Mouse (Mus musculus): Measurements from ENCODE around the gene Hmgn2. TPM values are rescaled to one million over a fixed set of nuclear protein-coding genes. Genes with fewer than 3 reads are reported as not detected.
A peak's percentile ranks its signal among the peaks of the same experiment; 100 is the strongest.
"Not testable (repeated sequence)": the region's sequence is repeated elsewhere in the genome, so short reads cannot be mapped to it uniquely, and the experiment has no call there.

Gene Hmgn2
- polyA plus RNA-seq, 1 experiment from 2014 or later = 1,526 TPM

- Histone ChIP-seq H3K4me2 (no peak overlapping the region), H3K9me3 (no peaks in the 10 kb centered on the region), H3K27ac (replicated peaks) (no peak overlapping the region), H3K36me3 (peaks cover 8% of the 10 kb centered on the region), H3K9ac (no peak overlapping the region), H3K27me3 (replicated peaks) (no peaks in the 10 kb centered on the region), H3K4me3 (no peak overlapping the region), H3K4me1 (peaks cover 30% of the 10 kb centered on the region)
- ATAC-seq (ENCODE audit: extremely low read depth, insufficient number of reproducible peaks, low FRiP score, low TSS enrichment) = no peak
- 61% methylated on average over 4 of the region's 4 CpGs for WGBS
Observed at GRCm38 (mm10) chr4:134002246-134002645, 33.8 kb upstream of the Hmgn2 start.

- no peaks in the 10 kb centered on the region for H3K27me3 ChIP-seq (replicated peaks)
- no peak overlapping the region for H3K9ac ChIP-seq
- no peak overlapping the region for H3K27ac ChIP-seq (replicated peaks)
- no peak for ATAC-seq (ENCODE audit: extremely low read depth, insufficient number of reproducible peaks, low FRiP score, low TSS enrichment)
- no peaks in the 10 kb centered on the region for H3K9me3 ChIP-seq
- H3K4me3 ChIP-seq = no peak overlapping the region
- 47% methylated on average over 10 of the region's 10 CpGs for WGBS
- H3K4me2 ChIP-seq = peak overlapping the region; percentile 93; the same call in 1 of the 2 replicates
- H3K36me3 ChIP-seq = peaks cover 9% of the 10 kb centered on the region
- H3K4me1 ChIP-seq = peaks cover 30% of the 10 kb centered on the region
Observed at GRCm38 (mm10) chr4:134001710-134002109, 33.3 kb upstream of the Hmgn2 start.

- peak within 1 kb of the TSS; percentile 93 for H3K4me2 ChIP-seq
Observed at GRCm38 (mm10) chr4:134000466-134001438, 32.3 kb upstream of the Hmgn2 start, which contains the start of gene Dhdds. Gene Dhdds (minus strand): TSS chr4:134000918.

GRCm38 (mm10) chr4:133994697-133995096 is 26.2 kb upstream of the Hmgn2 start:
- H3K9ac ChIP-seq = no peak overlapping the region
- peaks cover 3% of the 10 kb centered on the region for H3K4me1 ChIP-seq
- no peak overlapping the region for H3K27ac ChIP-seq (replicated peaks)
- H3K4me2 ChIP-seq = no peak overlapping the region
- 88% methylated on average over 8 of the region's 8 CpGs for WGBS
- no peaks in the 10 kb centered on the region for H3K27me3 ChIP-seq (replicated peaks)
- no peak overlapping the region for H3K4me3 ChIP-seq
- peaks cover 78% of the 10 kb centered on the region for H3K36me3 ChIP-seq
- no peaks in the 10 kb centered on the region for H3K9me3 ChIP-seq
- no peak for ATAC-seq (ENCODE audit: extremely low read depth, insufficient number of reproducible peaks, low FRiP score, low TSS enrichment)

More at GRCm38 (mm10) chr4:134000466-134001438, 32.3 kb upstream of the Hmgn2 start, which contains the start of gene Dhdds:
- 1% methylated on average over 49 of the region's 49 CpGs for WGBS
- Histone ChIP-seq H3K9me3 (no peaks in the 10 kb centered on the region), H3K36me3 (peaks cover 19% of the 10 kb centered on the region), H3K9ac (peak within 1 kb of the TSS; percentile 89), H3K4me1 (peaks cover 24% of the 10 kb centered on the region), H3K27me3 (replicated peaks) (no peaks in the 10 kb centered on the region), H3K27ac (replicated peaks) (peak within 1 kb of the TSS; percentile 64), H3K4me3 (peak within 1 kb of the TSS; percentile 85)
- ATAC-seq (ENCODE audit: extremely low read depth, insufficient number of reproducible peaks, low FRiP score, low TSS enrichment) = peak; percentile 99

GRCm38 (mm10) chr4:133991087-133991660 is 22.7 kb upstream of the Hmgn2 start:
- Histone ChIP-seq H3K4me2 (no peak overlapping the region), H3K36me3 (peaks cover 96% of the 10 kb centered on the region), H3K4me3 (no peak overlapping the region), H3K9me3 (no peaks in the 10 kb centered on the region), H3K4me1 (no peaks in the 10 kb centered on the region), H3K9ac (no peak overlapping the region), H3K27ac (replicated peaks) (no peak overlapping the region), H3K27me3 (replicated peaks) (no peaks in the 10 kb centered on the region)
- no peak for ATAC-seq (ENCODE audit: extremely low read depth, insufficient number of reproducible peaks, low FRiP score, low TSS enrichment)
- WGBS = 87% methylated on average over 13 of the region's 13 CpGs

GRCm38 (mm10) chr4:133990035-133990434 is 21.6 kb upstream of the Hmgn2 start:
- Histone ChIP-seq H3K36me3 (peaks cover 94% of the 10 kb centered on the region), H3K9ac (no peak overlapping the region), H3K4me2 (no peak overlapping the region), H3K4me3 (no peak overlapping the region), H3K4me1 (no peaks in the 10 kb centered on the region), H3K27me3 (replicated peaks) (no peaks in the 10 kb centered on the region), H3K9me3 (no peaks in the 10 kb centered on the region), H3K27ac (replicated peaks) (no peak overlapping the region)
- no peak for ATAC-seq (ENCODE audit: extremely low read depth, insufficient number of reproducible peaks, low FRiP score, low TSS enrichment)
- 57% methylated on average over 4 of the region's 4 CpGs for WGBS

- H3K27me3 ChIP-seq (replicated peaks); H3K4me2 ChIP-seq; H3K9me3 ChIP-seq; H3K9ac ChIP-seq; H3K4me1 ChIP-seq; H3K4me3 ChIP-seq; ATAC-seq (ENCODE audit: extremely low read depth, insufficient number of reproducible peaks, low FRiP score, low TSS enrichment); H3K27ac ChIP-seq (replicated peaks): not testable (repeated sequence)
- peaks cover 82% of the 10 kb centered on the region for H3K36me3 ChIP-seq
- whole genome bisulfite sequencing = 81% methylated on average over 8 of the region's 8 CpGs
Observed at GRCm38 (mm10) chr4:133988289-133988688, 19.8 kb upstream of the Hmgn2 start.

GRCm38 (mm10) chr4:133982936-133983335 is 14.5 kb upstream of the Hmgn2 start:
- no peak overlapping the region for H3K4me3 ChIP-seq
- no peak for ATAC-seq (ENCODE audit: extremely low read depth, insufficient number of reproducible peaks, low FRiP score, low TSS enrichment)
- peaks cover 21% of the 10 kb centered on the region for H3K4me1 ChIP-seq
- no peak overlapping the region for H3K9ac ChIP-seq
- no peaks in the 10 kb centered on the region for H3K9me3 ChIP-seq
- H3K36me3 ChIP-seq = peaks cover 70% of the 10 kb centered on the region
- no peak overlapping the region for H3K4me2 ChIP-seq
- H3K27ac ChIP-seq (replicated peaks) = no peak overlapping the region
- H3K27me3 ChIP-seq (replicated peaks) = no peaks in the 10 kb centered on the region
- WGBS = 86% methylated on average over 13 of the region's 13 CpGs

- Histone ChIP-seq H3K36me3 (peaks cover 70% of the 10 kb centered on the region), H3K27me3 (replicated peaks) (no peaks in the 10 kb centered on the region), H3K9ac (peak overlapping the region; percentile 37), H3K4me3 (no peak overlapping the region), H3K4me2 (peak overlapping the region; percentile 42), H3K27ac (replicated peaks) (peak overlapping the region; percentile 90), H3K4me1 (peaks cover 21% of the 10 kb centered on the region), H3K9me3 (no peaks in the 10 kb centered on the region)
- ATAC-seq (ENCODE audit: extremely low read depth, insufficient number of reproducible peaks, low FRiP score, low TSS enrichment) = no peak
- WGBS = 34% methylated on average over 5 of the region's 5 CpGs
Observed at GRCm38 (mm10) chr4:133980496-133980895, 12.0 kb upstream of the Hmgn2 start.

GRCm38 (mm10) chr4:133978021-133978711 is 9.7 kb upstream of the Hmgn2 start:
- no peak for ATAC-seq (ENCODE audit: extremely low read depth, insufficient number of reproducible peaks, low FRiP score, low TSS enrichment)
- Histone ChIP-seq H3K27ac (replicated peaks) (no peak overlapping the region), H3K4me1 (peaks cover 21% of the 10 kb centered on the region), H3K9ac (no peak overlapping the region), H3K36me3 (peaks cover 72% of the 10 kb centered on the region), H3K4me2 (no peak overlapping the region), H3K27me3 (replicated peaks) (no peaks in the 10 kb centered on the region), H3K9me3 (no peaks in the 10 kb centered on the region), H3K4me3 (no peak overlapping the region)
- WGBS = 89% methylated on average over 10 of the region's 10 CpGs

- no peak for ATAC-seq (ENCODE audit: extremely low read depth, insufficient number of reproducible peaks, low FRiP score, low TSS enrichment)
- H3K27ac ChIP-seq (replicated peaks) = no peak overlapping the region
- WGBS = 74% methylated on average over 8 of the region's 8 CpGs
- peaks cover 53% of the 10 kb centered on the region for H3K36me3 ChIP-seq
- no peak overlapping the region for H3K4me2 ChIP-seq
- no peaks in the 10 kb centered on the region for H3K9me3 ChIP-seq
- H3K4me1 ChIP-seq = peaks cover 13% of the 10 kb centered on the region
- no peak overlapping the region for H3K9ac ChIP-seq
- no peak overlapping the region for H3K4me3 ChIP-seq
- no peaks in the 10 kb centered on the region for H3K27me3 ChIP-seq (replicated peaks)
Observed at GRCm38 (mm10) chr4:133971741-133972140, 3.3 kb upstream of the Hmgn2 start.

All from heart, embryonic 13.5 days (tissue).